Mouse (Mus musculus) G1E (cell line): ENCODE measurements at regions not wholly inside any gene's neighbourhood (a gene's known extent, or its start where the extent isn't known, plus 50 kb on each side); places are given as distances from the start of the nearest gene placed in this dataset.

Source experiments
- ATAC-seq: 2 replicates; pipeline ENCODE4 v1.8.0; 2016; ENCODE audit warnings: mild to moderate bottlenecking; ENCODE audit not compliant: insufficient number of reproducible peaks, poor library complexity, low FRiP score, severe bottlenecking; ENCODE audit errors: extremely low read depth
- DNase-seq: peaks from one replicate; pipeline ENCODE4 v3.0.0; 2012; ENCODE audit warnings: low spot score
- H3K27me3 ChIP-seq: 2 replicates; pipeline ENCODE4 v1.6.1; 2012; ENCODE audit warnings: mild to moderate bottlenecking, low read length, inconsistent platforms; ENCODE audit not compliant: insufficient read depth
- H3K36me3 ChIP-seq: replicated peaks from 2 replicates; pipeline ENCODE3; 2012; ENCODE audit warnings: mild to moderate bottlenecking, inconsistent platforms
- H3K4me1 ChIP-seq: 2 replicates; pipeline ENCODE4 v1.6.1; 2012; ENCODE audit warnings: low read depth, low read length, inconsistent platforms, mixed read lengths; ENCODE audit not compliant: insufficient read depth
- H3K4me3 ChIP-seq: 2 replicates; pipeline ENCODE4 v1.5.1; 2012; ENCODE audit warnings: low read depth, mild to moderate bottlenecking, inconsistent platforms, low read length, moderate library complexity, mixed read lengths
- H3K9me3 ChIP-seq: replicated peaks from 2 replicates; pipeline ENCODE4 v1.6.1; 2012; ENCODE audit warnings: inconsistent platforms
- CTCF ChIP-seq: IDR thresholded peaks from 2 replicates; pipeline ENCODE4 v1.5.1; 2012; ENCODE audit warnings: low read depth, low read length, inconsistent platforms, mixed read lengths
- GATA1 ChIP-seq: IDR thresholded peaks from 2 replicates; pipeline ENCODE4 v1.6.1; 2012; ENCODE audit warnings: borderline replicate concordance, low read length, inconsistent platforms, mixed read lengths
- GATA2 ChIP-seq: IDR thresholded peaks from 2 replicates; pipeline ENCODE4 v1.6.1; 2012; ENCODE audit warnings: low read depth, low read length, inconsistent platforms, borderline replicate concordance
- POLR2AphosphoS5 ChIP-seq: IDR thresholded peaks from 2 replicates; pipeline ENCODE4 v1.6.1; 2012; ENCODE audit warnings: low read depth, low read length, inconsistent platforms; ENCODE audit not compliant: insufficient replicate concordance
- TAL1 ChIP-seq: conservative IDR thresholded peaks from 2 replicates; pipeline ENCODE4 v1.6.1; 2012; ENCODE audit warnings: low read depth, low read length, inconsistent platforms, mixed read lengths

DNA sequence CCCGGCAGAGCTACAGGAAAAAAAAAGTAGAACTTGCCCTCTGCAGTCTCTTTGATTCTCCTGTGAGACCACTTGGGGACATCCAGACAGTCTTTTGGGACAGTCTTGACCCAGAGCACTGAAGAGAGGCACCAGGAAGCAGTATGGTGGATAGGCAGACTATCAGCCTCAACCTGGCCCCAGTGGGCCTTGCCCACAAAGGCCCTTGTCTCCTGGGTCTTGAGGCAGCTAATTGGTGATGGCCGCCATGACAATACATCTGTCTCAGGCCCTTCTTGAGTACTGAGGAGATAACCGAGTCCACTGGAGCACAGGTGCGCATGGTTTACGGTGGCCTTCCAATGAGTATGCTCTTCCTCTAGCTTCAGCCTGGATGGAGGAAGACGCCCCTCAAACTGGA, 170.6 kb upstream of the Rpl34 start:
- ATAC-seq (no peak), DNase-seq (no peak)
- TF ChIP-seq CTCF (no peak), POLR2AphosphoS5 (no peak), GATA1 (no peak), GATA2 (no peak)
- H3K36me3 ChIP-seq: no peaks in the 10 kb centered on the region
- no peaks in the 10 kb centered on the region for H3K4me1 ChIP-seq
- H3K27me3 ChIP-seq: no peaks in the 10 kb centered on the region
- peaks cover 64% of the 10 kb centered on the region for H3K9me3 ChIP-seq
- no peak overlapping the region for H3K4me3 ChIP-seq

- no peak for DNase-seq
Observed at GRCm38 (mm10) chr3:130900054-130900840, 170.0 kb upstream of the Rpl34 start.

GRCm38 (mm10) chr3:130894168-130894814, 164.1 kb upstream of the Rpl34 start:
- Histone ChIP-seq H3K9me3 (peaks cover 46% of the 10 kb centered on the region), H3K27me3 (no peaks in the 10 kb centered on the region), H3K36me3 (no peaks in the 10 kb centered on the region), H3K4me1 (no peaks in the 10 kb centered on the region), H3K4me3 (no peak overlapping the region)
- TF ChIP-seq GATA2 (no peak), TAL1 (no peak), CTCF (no peak), GATA1 (no peak), POLR2AphosphoS5 (no peak)
- ATAC-seq (no peak), DNase-seq (no peak)

More at GRCm38 (mm10) chr3:130900054-130900840, 170.0 kb upstream of the Rpl34 start:
- no peaks in the 10 kb centered on the region for H3K36me3 ChIP-seq
- TF ChIP-seq POLR2AphosphoS5 (no peak), CTCF (no peak), TAL1 (no peak), GATA2 (no peak), GATA1 (no peak)
- no peak overlapping the region for H3K4me3 ChIP-seq
- ATAC-seq: no peak
- H3K9me3 ChIP-seq: peaks cover 64% of the 10 kb centered on the region
- H3K27me3 ChIP-seq: no peaks in the 10 kb centered on the region
- no peaks in the 10 kb centered on the region for H3K4me1 ChIP-seq

DNA sequence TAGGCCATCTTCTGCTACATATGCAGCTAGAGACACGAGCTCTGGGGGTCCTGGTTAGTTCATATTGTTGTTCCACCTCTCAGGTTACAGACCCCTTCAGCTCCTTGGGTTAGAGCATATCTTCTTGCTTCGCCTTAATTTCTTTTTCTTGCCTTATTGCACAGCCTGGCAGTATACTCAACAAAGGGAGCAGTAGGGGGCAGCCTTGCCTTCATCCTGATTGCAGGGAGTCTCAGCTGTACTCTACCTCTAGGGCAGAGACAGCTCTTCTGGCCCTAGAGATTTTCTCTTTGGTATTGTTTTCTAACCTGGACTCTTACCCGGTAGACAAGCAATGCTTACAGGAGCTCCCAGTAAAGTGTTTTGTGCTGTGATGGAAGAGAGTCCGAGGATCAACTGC, 161.1 kb upstream of the Rpl34 start:
- peaks cover 39% of the 10 kb centered on the region for H3K9me3 ChIP-seq
- TF ChIP-seq POLR2AphosphoS5 (no peak), TAL1 (no peak), GATA2 (no peak), GATA1 (no peak), CTCF (no peak)
- H3K4me3 ChIP-seq: no peak overlapping the region
- no peaks in the 10 kb centered on the region for H3K4me1 ChIP-seq
- DNase-seq (no peak), ATAC-seq (no peak)
- H3K36me3 ChIP-seq: no peaks in the 10 kb centered on the region
- no peaks in the 10 kb centered on the region for H3K27me3 ChIP-seq

DNA sequence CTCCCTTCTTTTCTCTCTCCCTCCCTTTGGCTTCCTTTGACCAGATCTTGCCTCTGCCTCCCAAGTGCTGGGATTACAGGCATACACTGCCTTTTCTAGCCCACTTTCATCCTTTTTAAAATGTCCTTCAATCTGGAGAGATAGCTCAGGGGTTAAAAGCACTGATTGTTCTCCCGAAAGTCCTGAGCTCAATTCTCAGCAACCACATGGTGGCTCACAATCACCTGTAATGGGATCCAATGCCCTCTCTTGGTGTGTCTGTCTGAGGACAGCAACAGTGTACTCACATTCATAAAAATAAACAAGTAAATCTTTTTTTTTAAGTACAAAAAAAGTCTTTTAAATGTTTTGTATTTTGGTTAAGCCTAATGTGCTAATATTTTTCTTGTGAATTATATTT, 158.4 kb upstream of the Rpl34 start:
- no peak for ATAC-seq
- TF ChIP-seq CTCF (no peak), TAL1 (no peak), POLR2AphosphoS5 (no peak), GATA2 (no peak), GATA1 (no peak)
- DNase-seq: no peak
- Histone ChIP-seq H3K4me1 (no peaks in the 10 kb centered on the region), H3K36me3 (no peaks in the 10 kb centered on the region), H3K4me3 (no peak overlapping the region), H3K9me3 (peaks cover 37% of the 10 kb centered on the region), H3K27me3 (no peaks in the 10 kb centered on the region)

GRCm38 (mm10) chr3:130887540-130888312, 157.5 kb upstream of the Rpl34 start:
- no peak for DNase-seq
- Histone ChIP-seq H3K36me3 (no peaks in the 10 kb centered on the region), H3K27me3 (no peaks in the 10 kb centered on the region), H3K4me1 (no peaks in the 10 kb centered on the region), H3K9me3 (peaks cover 35% of the 10 kb centered on the region), H3K4me3 (no peak overlapping the region)
- TF ChIP-seq GATA2 (no peak), GATA1 (no peak), POLR2AphosphoS5 (no peak), CTCF (no peak; the same call in 1 of the 2 replicates), TAL1 (no peak)
- ATAC-seq: no peak
